Mouse (Mus musculus): Measurements from ENCODE around the gene Cfi.

DNA sequence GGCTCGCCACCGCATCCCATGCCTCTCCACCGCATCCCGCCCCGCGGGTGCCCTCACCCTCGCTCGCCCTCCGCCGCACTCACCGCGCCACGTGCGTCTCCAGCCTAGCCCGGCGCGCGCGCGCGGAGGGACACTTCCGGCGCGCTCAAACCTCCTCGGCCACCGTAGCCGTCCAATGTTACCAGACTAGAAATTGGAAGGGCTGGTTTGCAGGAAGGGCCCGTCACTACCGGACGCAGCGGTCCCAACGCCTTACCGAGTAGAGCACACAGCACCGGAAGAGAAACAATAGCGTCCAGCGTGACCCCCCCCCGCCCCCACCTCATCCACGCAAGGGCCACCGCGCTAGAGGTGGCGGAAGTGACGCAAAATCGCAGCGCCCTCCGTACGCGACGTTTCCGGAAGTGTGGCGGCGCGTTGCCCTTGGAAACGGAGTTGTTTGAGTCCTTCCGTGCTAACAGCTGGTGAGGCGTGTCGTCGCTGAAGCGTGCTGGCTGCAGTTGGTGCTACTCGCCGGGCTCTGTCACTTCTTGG is 4.6 kb upstream of the Cfi start, which contains the start of gene Gar1:
- no peak for TF ChIP-seq GATA1 (IDR thresholded peaks at IDR 0.05; ENCODE audit: borderline replicate concordance, low read length)
- no peak for TF ChIP-seq CTCF (IDR thresholded peaks at IDR 0.05; ENCODE audit: low read depth, low read length)

Data from G1E (cell line).